Mouse (Mus musculus) left cerebral cortex, postnatal 25 days (tissue): ENCODE results near the gene Robo1. TPM values are rescaled to one million over a fixed set of nuclear protein-coding genes. Genes with fewer than 3 reads are reported as not detected.

Experiments
- DNase-seq, 2 experiments: peaks; one replicate each; pipeline ENCODE4 v3.0.0; 2022; ENCODE audit warnings: low spot score in 2 of 2, mixed read lengths in 1 of 2
- intact Hi-C: fragments of 180-260 bp; cut with DNase I; formaldehyde crosslinking; loops from one replicate; pipeline ENCODE4 v1.15.1; 2025
- total RNA-seq, 2 experiments: library from RNA; stranded (reverse); gene quantifications; 2 replicates each; pipeline ENCODE4 v1.2.3; 2021

Gene Robo1
- total RNA-seq, 2 experiments from 2014 or later, result 50.2 to 66.3 TPM

GRCm38 (mm10) chr16:72584454-72585159 is 276.5 kb downstream of the Robo1 start:
- intact Hi-C loops, result no loop called here
- DNase-seq, result no peak

DNA sequence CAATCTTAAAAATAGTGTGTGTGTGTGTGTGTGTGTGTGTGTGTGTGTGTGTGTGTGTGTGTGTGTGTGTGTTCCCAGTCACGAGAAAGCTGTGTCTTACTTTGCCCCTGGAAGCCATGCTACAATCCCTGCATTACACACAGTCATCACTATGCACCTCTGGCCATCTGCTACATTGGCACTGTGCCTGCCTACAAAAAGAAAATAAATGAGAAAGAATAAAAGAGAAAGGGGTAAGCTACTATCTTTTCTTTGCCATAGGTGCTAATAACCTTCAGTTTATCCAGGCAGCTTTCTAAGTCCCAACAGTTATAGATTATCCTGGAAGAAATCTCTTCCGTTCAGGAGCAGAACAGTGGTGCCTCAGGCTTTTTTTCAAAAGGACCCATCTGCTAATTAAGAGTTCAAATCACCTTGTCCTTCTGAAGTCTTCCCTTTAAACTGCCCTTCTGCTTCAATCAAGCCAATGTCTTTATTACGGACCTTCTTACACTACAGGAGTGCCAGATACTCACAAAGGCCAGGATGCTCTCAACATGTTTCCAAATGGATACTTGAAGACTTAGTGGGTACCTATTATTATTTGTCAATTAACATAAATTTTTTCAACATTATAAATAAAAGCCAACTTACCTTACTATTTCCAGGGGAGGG is 277.2 kb downstream of the Robo1 start:
- intact Hi-C loops, result no loop called here
- no peak for DNase-seq

GRCm38 (mm10) chr16:72587376-72588072 is 279.4 kb downstream of the Robo1 start:
- intact Hi-C loops, result no loop called here
- DNase-seq, result no peak

GRCm38 (mm10) chr16:72603487-72604206 is 295.5 kb downstream of the Robo1 start:
- no peak for DNase-seq
- intact Hi-C loops, result no loop called here

DNA sequence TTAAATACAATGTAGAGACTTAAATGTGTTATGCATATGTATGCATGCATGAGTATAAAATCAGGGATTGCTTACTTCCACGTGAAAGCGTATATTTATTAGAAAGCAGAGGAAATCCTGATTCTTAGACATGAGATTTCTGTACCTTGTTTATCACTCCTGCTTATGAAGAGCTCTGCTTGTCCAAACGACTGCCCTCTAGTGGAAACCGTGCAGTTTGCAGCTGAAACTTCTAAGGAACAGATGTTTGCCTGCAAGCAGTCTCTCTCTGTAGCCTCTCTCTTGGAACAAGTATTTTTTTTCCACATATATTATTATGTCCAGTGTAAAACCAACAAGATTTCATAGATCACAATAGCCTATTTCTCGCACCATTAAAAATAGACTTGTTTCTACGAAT is 297.0 kb downstream of the Robo1 start:
- intact Hi-C loops, result no loop called here
- DNase-seq, result peak; percentile 78 to 86

DNA sequence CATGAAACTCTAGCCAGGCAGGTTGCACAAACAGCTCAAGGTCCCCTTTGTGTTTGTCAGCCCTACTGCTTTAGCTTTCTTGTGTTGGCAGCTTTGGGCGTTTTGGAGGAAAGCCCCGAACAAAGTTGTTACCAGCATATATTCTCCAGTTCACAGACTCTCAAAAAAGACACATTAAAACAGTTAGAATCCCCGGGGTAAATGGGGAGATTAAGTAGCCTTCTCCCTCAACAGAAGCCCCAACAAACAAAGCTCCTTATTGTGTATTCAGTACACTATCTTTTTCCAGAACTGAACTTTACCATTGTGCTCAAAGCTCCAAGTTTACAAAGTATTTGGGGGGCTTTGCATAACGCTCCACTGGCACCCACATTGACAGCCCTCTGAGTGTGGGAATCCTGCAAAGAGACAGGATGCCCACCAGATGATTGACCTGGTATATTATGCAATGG is 302.6 kb downstream of the Robo1 start:
- no peak for DNase-seq
- intact Hi-C loops, result loop anchor here (10.0 kb wide), 3 partner anchors 256 to 396 kb away; no protein-coding TSS in a partner anchor

DNA sequence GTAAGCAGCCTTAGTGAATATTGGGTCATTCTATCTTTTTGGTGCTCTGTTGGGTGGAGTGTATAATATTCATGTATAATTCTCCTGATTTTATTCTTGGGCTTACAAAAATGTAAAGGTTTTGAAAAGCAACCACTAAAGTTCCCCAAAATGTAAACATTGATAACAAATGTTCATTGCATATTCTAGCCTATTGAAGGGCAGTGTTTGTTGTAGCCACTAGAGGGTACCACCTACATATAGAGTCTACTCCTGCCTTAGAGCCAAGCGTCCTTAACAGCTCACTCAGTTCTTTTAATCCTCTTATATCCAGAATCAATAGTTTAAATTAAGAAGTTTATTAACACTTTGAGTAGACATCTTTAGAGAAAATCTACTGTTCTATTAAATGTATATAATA is 306.8 kb downstream of the Robo1 start:
- DNase-seq, result peak in 1 of 2 experiments; percentile 19
- intact Hi-C loops, result loop anchor here (10.0 kb wide), 3 partner anchors 260 to 400 kb away; no protein-coding TSS in a partner anchor

DNA sequence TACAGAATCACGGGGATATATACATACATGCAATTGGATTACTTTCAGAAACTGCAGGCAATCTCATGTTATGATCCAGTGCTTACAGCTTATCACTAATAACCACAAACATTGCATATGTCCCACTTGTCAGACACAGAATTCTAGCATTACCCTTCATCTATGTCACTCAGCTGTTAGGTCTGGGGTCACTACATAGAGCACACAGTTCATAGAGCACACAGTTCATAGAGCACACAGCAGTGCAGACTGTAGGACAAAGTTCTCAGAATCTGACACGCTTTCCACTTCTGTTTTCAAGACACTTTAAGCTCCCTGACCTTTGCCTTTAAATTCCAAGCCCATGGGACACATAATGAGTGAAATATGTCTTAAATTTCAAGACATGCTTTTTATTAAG is 307.3 kb downstream of the Robo1 start:
- no peak for DNase-seq
- intact Hi-C loops, result loop anchor here (10.0 kb wide), 3 partner anchors 261 to 401 kb away; no protein-coding TSS in a partner anchor

- no peak for DNase-seq
- intact Hi-C loops, result no loop called here
Measured at GRCm38 (mm10) chr16:72622371-72622770, 314.3 kb downstream of the Robo1 start.

DNA sequence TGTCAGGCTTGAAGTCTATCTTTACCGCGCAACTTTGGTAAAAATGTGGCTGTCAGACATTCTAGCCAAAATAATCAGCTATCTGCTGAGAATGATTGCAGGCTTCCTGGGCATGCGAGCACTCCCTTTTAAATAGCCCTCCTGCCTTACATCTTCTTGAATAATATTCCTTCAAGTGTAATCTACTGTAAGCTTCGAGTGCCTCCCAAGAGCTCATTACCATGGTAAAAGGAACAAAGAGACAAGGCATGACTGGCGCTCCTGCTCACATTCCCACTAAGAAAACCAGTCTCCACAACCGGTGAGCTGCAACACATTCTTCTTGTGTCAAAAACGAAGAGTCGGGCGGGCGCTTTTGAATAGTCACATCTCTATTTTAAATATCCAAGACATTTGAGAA is 314.8 kb downstream of the Robo1 start:
- intact Hi-C loops, result no loop called here
- no peak for DNase-seq

- intact Hi-C loops, result no loop called here
- no peak for DNase-seq
Measured at GRCm38 (mm10) chr16:72633846-72634245, 325.7 kb downstream of the Robo1 start.

GRCm38 (mm10) chr16:72639332-72639940 is 331.3 kb downstream of the Robo1 start:
- DNase-seq, result no peak
- intact Hi-C loops, result no loop called here

DNA sequence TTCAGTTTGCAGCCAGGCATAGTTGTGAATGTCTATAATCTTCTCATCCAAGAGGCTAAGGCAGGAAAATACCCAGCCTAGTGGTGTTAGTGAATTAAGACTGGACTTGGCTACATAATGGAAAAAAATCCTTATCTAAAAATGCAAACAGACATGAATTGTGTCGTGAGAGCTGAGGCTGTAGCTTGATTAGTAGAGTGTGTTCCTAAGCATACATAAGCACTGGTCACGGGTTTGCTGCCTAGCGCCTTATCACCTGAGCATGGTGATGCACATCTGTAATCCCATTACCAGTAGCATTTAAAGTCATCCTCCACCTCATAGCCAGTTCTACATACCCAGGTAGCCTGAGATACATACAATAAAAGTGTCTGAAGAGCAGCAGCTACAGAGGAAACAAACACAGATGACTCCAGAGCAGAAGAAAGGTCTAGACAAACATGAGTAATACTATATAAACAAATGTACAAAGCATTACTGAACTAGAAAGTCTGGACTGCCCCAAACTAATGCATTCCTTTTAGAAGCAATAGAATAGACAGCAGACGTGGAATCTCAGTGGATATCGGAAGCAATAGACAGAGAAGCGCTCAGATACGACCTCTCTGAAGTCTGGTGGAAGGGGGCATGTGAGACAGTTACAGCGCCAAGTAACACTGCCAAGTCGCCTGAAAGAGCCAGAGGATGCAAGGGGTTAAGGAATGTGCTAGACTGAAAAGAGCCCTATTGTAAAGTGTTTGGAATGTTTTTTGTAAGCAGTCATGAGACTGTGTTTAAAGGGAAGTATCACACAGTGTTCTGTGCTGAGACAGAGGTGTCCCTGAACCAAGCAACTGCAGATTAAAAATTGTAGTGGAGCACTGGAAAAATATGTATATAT is 333.1 kb downstream of the Robo1 start:
- intact Hi-C loops, result no loop called here
- DNase-seq, result no peak

DNA sequence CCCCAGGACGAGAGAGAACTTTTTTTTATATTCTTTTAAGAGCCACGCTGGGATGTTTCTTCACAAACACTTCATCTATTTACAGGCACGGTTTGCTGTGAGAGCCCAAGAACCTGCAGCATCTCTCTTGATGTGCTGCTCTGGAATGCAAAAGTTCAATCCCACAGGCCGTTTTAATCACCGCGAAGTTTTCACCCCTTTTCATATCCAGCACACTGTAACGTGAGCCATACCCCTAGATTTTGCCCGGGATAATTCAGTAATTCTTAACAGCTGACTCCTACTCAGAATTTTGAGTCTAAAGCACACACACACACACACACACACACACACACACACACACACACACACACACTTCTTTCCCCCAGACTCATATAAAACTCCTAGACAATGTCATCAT is 337.8 kb downstream of the Robo1 start:
- no peak for DNase-seq
- intact Hi-C loops, result no loop called here

DNA sequence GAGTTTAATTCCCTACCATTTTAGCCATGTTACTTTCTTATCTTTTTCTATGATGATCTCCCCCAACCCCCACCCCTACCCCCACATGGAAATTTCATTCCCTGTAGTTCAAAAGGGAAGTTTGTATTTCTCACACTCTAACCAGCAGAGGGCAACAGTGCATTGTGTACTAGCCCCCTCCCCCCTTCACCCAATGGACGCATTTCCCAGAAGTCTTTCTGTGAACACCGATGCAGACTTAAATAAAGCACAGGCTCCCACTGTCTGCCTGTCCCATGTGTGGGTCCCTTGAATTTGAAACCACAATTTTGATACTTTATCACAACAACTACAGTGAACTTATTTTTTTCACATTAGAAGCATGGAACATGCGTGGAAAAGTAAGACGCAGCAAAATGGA is 341.2 kb downstream of the Robo1 start:
- DNase-seq, result peak in 1 of 2 experiments; percentile 48
- intact Hi-C loops, result loop anchor here (1.0 kb wide), 1 partner anchor 331 kb away; no protein-coding TSS in a partner anchor

DNA sequence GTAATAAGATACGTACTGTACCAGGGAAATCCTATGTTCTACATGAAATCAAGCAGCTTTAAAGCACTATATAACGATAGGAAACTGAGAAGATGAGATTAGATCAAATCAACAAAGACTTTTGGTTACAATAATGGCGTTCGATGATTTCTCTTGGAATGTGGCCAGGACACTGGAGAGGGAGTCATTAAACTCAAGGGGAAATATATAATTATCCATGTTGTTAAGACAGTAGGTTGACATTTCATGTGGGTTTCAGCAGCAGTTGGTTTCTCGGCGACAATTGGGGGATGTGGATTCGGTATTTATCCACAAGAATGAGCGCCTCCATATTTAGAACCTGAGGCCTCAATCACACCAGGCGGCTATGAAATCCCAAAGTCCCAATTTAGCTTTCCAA is 347.3 kb downstream of the Robo1 start:
- no peak for DNase-seq
- intact Hi-C loops, result no loop called here

DNA sequence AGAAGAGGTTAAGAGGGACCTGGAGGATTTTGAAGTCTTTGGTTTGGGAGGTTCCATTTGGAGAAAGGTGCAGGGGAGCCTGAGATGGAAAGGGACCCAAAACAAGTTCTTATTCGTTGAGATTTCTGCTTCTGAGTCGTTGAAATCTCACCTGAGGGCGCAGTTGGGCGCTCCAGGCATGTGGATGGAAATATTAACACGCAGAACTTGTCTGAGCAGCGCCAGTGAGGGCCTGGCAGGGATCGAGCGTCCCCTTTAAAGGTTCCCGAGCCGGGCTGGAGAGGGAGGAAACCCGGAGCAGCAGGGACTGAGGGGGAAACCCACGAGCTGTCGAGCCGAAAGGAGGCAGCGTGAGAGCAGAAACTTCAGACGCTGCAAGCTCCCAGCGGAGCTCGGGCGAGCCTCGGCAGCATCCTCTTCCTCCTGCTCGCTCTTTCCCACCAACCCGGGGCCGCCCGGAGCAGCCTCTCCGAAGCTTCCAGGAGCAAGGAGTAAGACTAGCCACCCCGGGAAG is 354.8 kb downstream of the Robo1 start:
- peak; percentile 74 to 80 for DNase-seq
- intact Hi-C loops, result loop anchor here (5.0 kb wide), 1 partner anchor 319 kb away; no protein-coding TSS in a partner anchor
